Mouse (Mus musculus): ENCODE measurements around the gene Dact2.
A peak's percentile ranks its signal among the peaks of the same experiment; 100 is the strongest.

Gene Dact2

GRCm38 (mm10) chr17:14204061-14204460 lies at the start of gene Dact2:
Dact2 (minus strand) TSS chr17:14204304.
- peak; percentile 41 for DNase-seq (ENCODE audit: low spot score)

GRCm38 (mm10) chr17:14252456-14252855 lies 48.4 kb upstream of the Dact2 start:
- no peak for DNase-seq (ENCODE audit: low spot score)

GRCm38 (mm10) chr17:14250401-14250800 lies 46.3 kb upstream of the Dact2 start:
- DNase-seq (ENCODE audit: low spot score), result no peak

GRCm38 (mm10) chr17:14249595-14249994 lies 45.5 kb upstream of the Dact2 start:
- no peak for DNase-seq (ENCODE audit: low spot score)

- DNase-seq (ENCODE audit: low spot score), result no peak
Observed at GRCm38 (mm10) chr17:14247931-14248330, 43.8 kb upstream of the Dact2 start.

- DNase-seq (ENCODE audit: low spot score), result no peak
Observed at GRCm38 (mm10) chr17:14246266-14246665, 42.2 kb upstream of the Dact2 start.

- no peak for DNase-seq (ENCODE audit: low spot score)
Observed at GRCm38 (mm10) chr17:14244195-14244965, 40.3 kb upstream of the Dact2 start.

GRCm38 (mm10) chr17:14242634-14243033 lies 38.5 kb upstream of the Dact2 start:
- no peak for DNase-seq (ENCODE audit: low spot score)

- DNase-seq (ENCODE audit: low spot score), result no peak
Observed at GRCm38 (mm10) chr17:14239960-14240359, 35.9 kb upstream of the Dact2 start.

GRCm38 (mm10) chr17:14237134-14237533 lies 33.0 kb upstream of the Dact2 start:
- DNase-seq (ENCODE audit: low spot score), result no peak

- DNase-seq (ENCODE audit: low spot score), result no peak
Observed at GRCm38 (mm10) chr17:14234774-14235389, 30.8 kb upstream of the Dact2 start.

GRCm38 (mm10) chr17:14233658-14234057 lies 29.6 kb upstream of the Dact2 start:
- no peak for DNase-seq (ENCODE audit: low spot score)

GRCm38 (mm10) chr17:14232629-14233028 lies 28.5 kb upstream of the Dact2 start:
- peak; percentile 80 for DNase-seq (ENCODE audit: low spot score)

GRCm38 (mm10) chr17:14230698-14231430 lies 26.8 kb upstream of the Dact2 start:
- DNase-seq (ENCODE audit: low spot score), result no peak

- DNase-seq (ENCODE audit: low spot score), result no peak
Observed at GRCm38 (mm10) chr17:14228381-14228780, 24.3 kb upstream of the Dact2 start.

GRCm38 (mm10) chr17:14227601-14228000 lies 23.5 kb upstream of the Dact2 start:
- no peak for DNase-seq (ENCODE audit: low spot score)

GRCm38 (mm10) chr17:14226778-14227177 lies 22.7 kb upstream of the Dact2 start:
- no peak for DNase-seq (ENCODE audit: low spot score)

GRCm38 (mm10) chr17:14225982-14226652 lies 22.0 kb upstream of the Dact2 start:
- no peak for DNase-seq (ENCODE audit: low spot score)

GRCm38 (mm10) chr17:14221893-14222615 lies 17.9 kb upstream of the Dact2 start:
- peak; percentile 52 for DNase-seq (ENCODE audit: low spot score)

GRCm38 (mm10) chr17:14220606-14221202 lies 16.6 kb upstream of the Dact2 start:
- DNase-seq (ENCODE audit: low spot score), result peak; percentile 78

- DNase-seq (ENCODE audit: low spot score), result no peak
Observed at GRCm38 (mm10) chr17:14213976-14214529, 9.9 kb upstream of the Dact2 start.

Data from retina, embryonic 14.5 days (tissue).